Mouse (Mus musculus) left cerebral cortex, adult 18-20 months (tissue): ENCODE measurements around the gene Pum1. TPM values are rescaled to one million over a fixed set of nuclear protein-coding genes. Genes with fewer than 3 reads are reported as not detected.
"Not testable (repeated sequence)": the region's sequence is repeated elsewhere in the genome, so short reads cannot be mapped to it uniquely, and the experiment has no call there.

Source experiments
- DNase-seq, 2 experiments: peaks; one replicate each; pipeline ENCODE4 v3.0.0; 2021 to 2022; ENCODE audit warnings: low spot score in 2 of 2, mixed read lengths in 1 of 2
- total RNA-seq, 2 experiments: library from RNA; stranded (reverse); gene quantifications; 2 replicates each; pipeline ENCODE4 v1.2.3; 2021

The Pum1 gene
- total RNA-seq, 2 experiments from 2014 or later = 113 to 124 TPM

DNA sequence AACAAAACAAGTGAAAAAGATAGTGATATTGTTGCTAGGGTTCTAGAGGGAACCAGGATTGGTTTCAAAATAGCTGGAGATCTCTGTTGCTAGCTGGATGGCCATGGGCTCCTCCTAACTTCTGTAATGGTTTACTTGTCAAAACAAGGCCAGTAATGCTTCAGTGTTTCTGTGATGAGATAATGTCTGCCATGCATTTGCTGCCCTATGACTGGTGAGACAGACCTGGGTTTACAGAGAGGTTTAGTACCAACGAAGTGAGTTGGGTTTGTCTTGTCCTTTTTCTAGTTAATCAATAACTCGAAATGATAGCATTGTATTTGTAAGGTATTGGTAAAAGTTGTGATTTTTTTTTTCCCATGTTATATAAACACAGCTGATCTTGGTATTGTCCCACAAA, 4.6 kb downstream of the Pum1 start:
- DNase-seq = no peak

DNA sequence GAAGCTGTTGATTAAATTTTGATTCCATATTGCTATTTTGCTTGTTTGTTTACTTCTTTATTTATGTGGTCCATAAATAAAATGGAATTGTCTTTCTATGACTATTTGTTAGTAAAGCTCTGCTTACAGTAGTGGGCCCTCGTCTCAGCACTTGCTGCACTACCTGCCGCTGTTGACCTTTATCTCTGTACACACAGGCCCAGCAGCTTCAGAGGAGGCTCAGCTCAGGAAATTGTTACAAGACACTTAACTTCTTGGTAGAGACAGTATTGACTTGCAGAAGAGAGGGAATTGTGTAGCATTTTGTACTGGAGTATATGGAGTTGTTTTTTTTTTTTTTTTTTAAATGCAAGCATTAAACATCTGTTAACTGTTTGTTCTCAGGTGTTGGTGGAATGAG, 5.4 kb downstream of the Pum1 start:
- no peak for DNase-seq

DNA sequence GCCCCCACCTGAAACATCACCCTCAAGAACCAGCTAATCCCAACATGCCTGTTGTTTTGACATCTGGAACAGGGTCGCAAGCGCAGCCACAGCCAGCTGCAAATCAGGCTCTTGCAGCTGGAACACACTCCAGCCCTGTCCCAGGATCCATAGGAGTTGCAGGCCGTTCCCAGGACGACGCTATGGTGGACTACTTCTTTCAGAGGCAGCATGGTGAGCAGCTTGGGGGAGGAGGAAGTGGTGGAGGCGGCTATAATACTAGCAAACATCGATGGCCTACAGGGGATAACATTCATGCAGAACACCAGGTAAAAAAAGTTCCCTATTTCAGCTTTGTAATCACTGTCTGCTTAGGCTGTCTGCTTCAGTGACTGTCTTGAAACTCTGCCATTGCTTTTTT, 5.9 kb downstream of the Pum1 start:
- DNase-seq = no peak

DNA sequence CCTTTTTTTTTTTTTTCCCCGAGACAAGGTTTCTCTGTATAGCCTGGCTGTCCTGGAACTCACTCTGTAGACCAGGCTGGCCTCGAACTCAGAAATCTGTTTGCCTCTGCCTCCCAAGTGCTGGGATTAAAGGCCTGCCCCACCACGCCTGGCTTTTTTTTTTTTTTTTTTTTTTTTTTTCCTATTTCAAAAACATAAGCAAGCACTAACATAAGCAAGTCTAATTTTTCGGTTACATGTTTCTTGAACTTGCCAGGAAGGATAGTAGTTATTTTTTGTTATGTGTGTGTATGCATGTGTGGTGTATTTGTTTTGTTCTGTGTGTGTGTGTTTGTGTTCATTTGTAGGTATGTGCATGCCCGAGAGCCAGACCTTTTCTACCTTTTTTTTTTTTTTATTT, 6.9 kb downstream of the Pum1 start:
- not testable (repeated sequence) for DNase-seq

DNA sequence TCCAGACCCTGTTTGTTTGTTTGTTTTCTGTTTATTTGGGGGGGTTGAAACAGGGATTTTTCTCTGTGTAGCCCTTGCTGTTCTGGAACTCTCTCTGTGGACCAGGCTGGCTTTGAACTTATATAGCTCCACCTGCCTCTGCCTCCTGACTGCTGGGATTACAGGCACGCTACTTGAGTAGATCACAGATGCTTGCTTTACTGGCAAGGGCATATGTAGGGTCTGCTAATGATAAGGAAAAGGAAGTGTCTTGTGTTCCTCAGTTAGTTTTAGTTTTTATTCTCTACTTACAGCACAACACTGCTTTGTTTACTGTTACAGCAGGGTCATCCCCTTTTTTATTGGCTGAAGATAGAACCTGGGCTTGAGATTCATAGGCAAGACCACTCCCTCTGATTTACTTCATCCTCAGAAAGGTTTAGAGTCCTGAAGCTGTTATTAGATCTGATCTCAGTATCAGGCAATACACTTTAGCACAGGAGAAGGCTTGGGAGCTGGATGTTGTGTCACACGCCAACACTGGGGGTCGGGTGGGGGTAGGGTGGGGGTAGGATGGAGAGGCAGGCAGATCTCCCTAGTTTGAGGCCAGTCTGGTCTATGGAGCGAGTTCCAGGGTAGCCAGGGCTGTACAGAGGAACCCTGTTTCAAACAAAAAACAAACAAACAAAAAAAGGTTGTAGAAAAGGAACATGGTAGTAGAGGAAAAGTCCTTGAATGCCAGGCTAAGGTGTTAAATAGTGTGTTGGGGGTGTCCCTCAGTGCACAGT, 8.1 kb downstream of the Pum1 start:
- DNase-seq = no peak

DNA sequence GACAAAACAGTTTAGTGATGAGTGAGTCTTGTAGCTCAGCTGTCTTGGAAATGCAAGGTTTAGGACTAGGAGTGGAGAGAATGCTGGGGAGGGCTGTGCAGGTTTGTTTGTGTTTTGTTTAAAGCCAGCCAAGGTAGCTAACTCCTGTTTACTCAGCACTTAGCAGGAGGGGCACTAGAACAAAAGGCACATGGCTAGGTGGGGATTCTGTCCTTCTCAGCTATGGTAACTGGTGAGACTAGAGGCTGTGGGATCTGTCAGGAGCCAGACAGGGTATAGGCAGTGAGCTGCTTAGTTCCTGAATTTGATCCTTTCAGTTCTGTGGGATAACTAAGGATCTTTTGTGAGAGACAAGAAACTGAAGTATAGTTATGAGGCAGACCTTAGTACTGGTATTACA, 9.0 kb downstream of the Pum1 start:
- DNase-seq = no peak

DNA sequence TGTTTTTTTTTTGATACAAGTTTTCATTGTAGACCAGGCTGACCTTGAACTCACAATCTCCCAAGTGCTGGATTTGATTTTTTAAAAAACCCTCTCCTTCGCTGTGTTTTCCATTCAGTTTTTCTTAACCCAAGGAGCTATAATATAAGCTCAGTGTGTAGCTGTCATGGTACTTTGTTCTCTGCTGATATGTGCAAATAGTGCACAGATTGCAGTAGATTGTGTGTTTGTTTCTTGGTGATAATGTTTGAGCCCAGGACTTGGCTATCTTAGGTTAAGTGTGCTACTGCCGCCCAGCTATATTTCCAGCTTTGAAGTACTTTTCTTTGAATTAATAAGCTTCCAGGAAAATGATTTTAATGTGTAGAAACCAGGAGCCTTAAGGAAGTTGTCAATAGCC, 13.6 kb downstream of the Pum1 start:
- DNase-seq = no peak

DNA sequence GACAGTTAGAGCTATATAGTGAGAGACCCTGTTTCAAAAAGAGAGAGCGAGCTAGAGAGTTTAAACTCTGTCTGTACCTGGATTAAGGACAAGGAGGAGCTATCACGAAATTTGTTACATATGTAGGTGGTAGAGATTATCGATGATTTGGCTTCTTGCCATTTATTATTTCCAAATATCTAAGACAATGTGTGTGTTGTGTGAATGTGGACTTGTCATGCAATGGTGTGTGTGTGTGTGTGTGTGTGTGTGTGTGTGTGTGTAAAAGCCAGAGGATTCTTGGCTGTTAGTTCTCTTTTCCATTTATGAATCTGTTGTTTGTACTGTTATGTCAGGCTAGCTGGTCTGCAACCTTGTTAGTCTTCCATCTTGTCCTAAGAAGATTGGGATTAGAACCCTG, 15.0 kb downstream of the Pum1 start:
- no peak for DNase-seq

DNA sequence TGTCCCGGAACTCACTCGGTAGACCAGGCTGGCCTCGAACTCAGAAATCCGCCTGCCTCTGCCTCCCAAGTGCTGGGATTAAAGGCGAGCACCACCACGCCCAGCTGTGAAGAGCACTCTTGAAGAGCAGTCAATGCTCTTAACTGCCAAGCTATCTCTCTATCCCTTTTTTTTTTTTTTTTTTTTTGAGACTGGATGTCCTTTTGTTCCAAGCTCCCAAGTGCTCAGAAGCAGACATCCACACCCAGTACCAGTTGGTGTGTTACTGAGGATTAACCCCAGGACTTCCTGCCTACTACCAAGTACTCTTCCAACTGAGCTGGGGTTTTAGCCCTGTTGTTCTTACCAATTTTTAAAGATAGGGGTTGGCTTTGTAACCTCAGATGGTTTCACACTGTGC, 17.6 kb downstream of the Pum1 start:
- DNase-seq = no peak

DNA sequence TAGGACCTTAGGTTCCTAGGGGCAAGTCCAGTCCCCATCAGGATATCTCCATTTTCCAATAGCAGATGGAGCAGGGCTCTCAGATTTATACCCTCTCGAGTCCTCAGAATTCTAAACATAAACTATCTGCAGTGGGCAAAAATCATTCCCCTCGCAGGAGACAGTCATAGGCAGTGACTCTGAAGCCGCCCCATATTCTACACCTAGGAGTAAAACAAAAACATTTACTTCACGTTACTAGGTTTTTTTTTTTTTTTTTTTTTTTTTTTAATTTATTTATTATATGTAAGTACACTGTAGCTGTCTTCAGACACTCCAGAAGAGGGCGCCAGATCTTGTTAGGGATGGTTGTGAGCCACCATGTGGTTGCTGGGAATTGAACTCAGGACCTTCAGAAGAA, 19.9 kb downstream of the Pum1 start:
- DNase-seq = not testable (repeated sequence)

DNA sequence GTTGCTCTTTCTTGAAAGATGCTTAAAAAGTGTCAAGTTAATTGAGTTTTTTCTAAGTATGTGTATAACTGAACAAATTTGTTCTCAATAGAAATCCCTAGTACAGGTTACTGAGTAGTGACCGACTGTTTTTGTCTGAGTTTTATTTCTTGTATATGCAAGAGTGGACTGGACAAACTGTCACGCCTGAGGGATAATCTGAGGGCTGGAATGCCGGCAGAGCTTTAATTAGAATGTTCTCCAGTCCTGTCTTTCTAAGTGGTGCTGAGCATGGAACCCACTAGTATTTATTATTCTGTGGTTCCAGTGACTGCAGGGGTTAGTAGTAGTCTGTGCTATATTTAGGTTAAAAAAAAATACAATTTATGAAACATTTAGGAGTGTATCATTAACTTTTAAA, 30.8 kb downstream of the Pum1 start:
- no peak for DNase-seq

DNA sequence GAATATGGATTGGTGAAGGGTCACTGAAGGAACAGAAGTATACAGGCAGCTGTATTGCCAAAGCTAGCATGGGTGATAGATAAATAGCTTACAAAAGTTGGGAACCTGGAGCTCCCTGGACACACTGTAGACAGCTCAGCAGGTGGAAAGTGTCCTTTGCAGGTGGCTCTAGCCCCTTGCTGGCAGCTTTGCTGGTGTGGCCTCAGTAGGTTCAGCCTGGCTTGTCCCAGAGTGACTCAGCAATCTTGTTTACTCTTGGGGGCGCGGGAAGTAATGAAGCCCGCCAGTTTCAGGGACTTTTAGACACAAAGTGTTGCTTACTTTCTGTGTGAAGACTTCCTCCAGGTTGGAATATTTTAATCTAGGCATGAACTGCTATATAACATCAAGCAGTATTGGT, 31.9 kb downstream of the Pum1 start:
- no peak for DNase-seq

DNA sequence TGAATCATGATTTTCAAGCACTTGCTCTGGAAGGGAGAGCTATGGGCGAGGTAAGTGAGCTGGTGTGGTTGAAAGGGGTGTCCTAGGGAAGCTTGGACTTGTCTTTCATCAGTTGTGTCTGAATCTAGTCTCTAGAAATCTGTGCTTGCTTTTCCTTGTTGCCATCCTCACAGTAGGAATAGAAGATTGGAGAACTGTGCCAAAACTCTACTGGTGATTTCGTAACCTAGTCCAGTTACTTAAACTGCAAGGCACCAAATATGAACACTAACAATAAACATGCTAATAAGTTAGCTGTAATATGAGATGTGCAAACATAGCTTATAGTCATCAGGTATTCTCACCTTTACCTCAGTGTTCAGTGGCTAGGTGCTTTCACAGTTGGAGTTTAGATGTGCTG, 37.9 kb downstream of the Pum1 start:
- DNase-seq = no peak

DNA sequence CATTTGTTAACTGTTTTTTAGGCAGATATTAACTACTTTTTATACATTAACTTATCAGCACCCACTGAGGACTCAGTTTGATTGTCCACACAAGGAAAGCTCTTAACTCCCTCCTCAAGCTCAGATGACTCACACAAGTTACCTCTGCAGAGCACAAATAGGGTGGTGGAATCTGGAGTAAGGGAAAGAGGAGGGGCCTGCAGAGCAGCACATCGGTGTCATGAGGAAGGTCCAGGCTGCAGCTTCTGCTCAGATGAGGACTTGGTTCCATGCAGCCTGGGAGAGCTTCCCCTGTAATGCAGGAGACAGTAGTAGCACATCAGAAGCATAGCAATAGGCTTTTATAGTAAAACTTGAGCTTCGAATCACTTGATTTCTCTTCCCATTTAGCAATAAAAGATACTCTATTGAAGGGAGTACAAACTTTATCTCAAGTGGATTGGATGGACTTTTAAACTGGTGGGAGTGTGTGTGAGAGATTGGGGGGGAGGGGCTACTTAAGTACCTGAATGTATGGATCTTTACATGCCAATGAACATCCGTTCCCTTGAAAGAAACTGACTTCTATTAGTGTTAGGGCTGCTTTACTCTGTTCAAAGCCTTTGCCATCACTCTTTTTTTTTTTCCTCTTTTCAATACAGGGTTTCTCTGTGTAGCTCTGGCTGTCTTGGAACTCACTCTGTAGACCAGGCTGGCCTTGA, 39.9 kb downstream of the Pum1 start:
- DNase-seq = no peak

DNA sequence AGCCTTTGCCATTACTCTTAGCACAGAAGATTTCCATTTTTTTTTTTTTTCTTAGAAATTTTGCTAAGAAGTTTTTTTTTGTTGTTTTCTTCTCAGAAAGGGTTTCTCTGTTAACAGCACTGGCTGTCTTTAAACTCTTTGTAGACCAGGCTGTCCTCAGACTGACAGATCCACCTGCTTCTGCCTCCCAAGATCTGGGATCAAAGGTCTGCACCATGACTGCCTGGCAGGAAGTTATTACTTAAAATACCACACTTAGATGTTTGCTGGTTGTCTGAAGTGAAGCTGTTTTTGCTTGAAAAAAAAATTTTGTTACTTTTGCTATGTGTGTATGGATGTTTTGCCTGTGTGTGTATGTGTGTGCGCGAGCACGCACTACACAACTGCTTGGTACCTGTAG, 40.5 kb downstream of the Pum1 start:
- no peak for DNase-seq

DNA sequence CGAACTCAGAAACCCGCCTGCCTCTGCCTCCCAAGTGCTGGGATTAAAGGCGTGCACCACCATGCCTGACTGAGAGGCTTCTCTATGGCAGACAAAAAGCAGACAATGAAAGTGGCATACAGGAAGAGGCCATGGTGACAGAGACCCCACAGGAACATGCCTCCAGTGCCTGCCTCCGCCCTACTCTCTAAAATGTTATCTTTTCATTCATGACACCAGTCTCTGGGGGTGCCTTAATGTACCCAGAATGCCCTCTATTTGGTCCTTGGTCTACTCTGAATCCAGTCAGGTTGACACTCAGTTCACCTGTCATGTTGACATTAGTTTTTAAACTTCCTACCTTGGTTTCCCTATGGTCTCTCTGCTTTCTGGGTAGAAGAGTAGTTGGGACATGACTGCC, 41.5 kb downstream of the Pum1 start:
- no peak for DNase-seq

DNA sequence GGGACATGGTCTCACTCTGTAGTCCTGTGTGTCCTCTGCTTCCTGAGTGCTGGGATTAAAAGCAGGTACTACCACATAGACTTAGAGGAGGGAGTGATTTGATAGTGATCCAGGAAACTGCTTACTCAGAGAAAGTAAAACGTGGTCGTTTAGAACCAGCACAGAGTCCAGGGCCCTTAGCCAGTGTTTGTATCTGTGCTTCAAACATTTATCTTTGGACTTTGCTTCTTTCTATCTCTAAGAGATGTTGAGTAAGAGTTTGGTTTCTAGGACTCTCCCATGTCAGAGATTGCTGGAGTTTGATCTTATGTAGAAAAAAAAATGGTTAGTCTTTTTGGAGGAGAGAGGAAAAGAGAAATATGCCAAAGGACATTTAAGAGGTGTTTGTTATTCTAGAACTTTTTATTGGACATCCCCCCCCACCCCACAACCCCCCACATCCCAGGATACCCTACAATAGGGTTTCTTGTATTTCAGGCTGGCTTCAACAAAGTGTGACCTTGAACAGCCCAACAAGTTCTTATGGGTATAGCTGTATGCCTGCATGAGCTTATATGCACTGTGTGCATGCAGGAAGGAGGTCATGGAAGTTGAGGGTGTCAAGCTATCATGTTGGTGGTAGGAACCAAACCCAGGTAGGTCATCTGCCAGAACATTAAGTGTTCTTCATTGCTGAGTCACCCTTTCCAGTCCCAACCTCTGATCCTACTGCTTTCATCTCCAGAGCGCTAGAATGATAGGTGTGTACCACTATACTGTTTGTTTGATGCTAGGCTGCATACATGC, 43.3 kb downstream of the Pum1 start:
- no peak for DNase-seq

DNA sequence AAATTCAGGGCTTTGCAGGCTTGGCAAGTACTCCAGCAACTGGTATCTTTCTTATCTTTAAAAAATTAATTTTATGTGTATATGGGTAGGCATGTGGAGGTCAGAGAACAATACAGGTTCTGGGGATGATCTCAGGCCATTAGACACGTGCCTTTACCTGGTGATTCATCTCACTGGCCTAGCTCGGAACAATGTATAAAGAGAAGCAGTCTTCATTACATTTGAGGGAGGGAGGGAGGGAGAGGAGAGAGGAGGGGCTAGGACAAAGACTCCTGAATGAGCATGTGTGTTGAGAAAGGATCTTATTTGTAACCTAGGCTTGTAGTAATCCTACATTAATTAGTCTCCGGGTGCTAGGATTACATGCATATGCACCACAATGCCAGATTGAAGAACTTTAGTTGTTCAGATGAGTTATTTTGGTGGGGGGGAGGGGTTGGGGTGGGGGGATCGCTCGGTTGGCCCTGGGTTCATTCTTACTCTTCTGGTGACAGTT, 48.3 kb downstream of the Pum1 start:
- no peak for DNase-seq

DNA sequence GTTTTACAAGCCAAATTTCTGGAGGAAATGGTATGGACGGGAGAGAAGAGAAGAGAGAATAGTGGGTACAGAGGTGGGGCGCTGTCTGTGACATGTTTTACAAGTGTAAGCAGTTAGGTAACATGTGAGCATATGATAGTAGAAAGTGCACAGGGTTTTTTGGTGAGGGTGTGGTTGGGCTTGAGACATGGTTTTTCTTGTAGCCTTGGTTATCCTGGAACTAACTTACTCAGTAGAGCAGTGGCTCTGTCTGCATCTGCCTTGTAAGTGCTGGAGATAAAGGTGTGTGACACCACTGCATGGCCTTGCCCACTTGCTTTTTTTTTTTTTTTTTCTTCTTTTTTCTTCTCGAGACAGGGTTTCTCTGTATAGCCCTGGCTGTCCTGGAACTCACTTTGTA, 49.2 kb downstream of the Pum1 start:
- DNase-seq = no peak

DNA sequence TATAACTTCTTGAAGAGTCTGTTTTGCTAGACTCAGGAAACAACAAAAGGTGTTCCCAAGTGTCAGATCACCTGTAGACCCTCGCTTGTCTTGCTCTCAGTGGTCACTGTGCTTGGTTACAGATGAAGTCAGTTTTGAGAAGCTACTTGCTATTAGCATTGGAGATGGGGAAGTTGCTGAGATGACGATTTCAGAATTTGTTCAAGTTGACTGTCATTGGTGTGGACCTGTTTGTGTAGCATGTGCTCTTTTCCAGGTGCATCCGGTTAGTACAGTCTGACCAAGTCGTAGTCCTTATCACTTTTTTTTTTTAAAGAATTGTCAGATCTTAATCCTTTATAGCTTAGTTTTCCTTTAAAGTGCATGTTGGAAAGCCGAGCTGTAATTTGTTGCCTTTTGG, 50.3 kb downstream of the Pum1 start:
- no peak for DNase-seq

DNA sequence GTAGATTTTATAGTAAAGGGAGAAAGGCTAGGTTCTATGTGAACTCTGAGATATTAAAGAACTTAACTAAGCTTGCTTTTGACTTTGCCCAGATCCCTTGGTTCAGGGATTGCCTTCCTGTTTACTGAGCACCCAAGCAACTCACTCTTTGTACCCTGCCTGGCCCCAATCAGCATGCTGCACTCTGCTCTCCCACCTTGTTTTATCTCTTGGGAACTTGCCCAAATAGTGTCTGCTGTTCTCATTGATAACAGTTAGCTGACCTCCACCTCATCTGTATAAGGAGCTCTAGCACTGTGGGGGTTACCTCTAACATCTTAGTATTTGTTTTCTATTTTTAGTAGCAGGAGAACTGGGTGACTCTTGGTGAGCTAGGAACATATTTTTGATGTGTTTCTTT, 52.0 kb downstream of the Pum1 start:
- no peak for DNase-seq

DNA sequence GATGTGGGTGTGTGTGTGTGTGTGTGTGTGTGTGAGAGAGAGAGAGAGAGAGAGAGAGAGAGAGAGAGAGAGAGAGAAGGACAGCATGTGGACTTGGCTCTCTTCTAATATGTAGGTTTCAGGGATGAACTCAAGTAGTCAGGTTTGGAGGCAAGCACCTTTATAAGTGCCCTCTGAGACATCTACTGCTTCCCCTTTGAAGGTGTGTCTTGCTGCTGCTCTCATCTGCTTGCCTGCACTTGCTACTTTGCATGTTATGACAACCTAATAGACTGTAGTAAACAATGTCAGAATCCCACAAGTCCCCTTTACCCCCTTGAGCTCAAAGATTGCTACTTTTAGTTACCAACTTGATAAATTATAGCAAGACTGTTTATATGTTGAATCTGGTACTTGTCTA, 52.5 kb downstream of the Pum1 start:
- DNase-seq = no peak
